Mouse (Mus musculus) limb, embryonic 11.5 days (tissue): ENCODE measurements around the gene Epb41l2. TPM values are rescaled to one million over a fixed set of nuclear protein-coding genes. Genes with fewer than 3 reads are reported as not detected.

Experiments
- ATAC-seq: fragments of 200-750 bp; cut with Nextera tagmentation; 2 replicates; pipeline ENCODE4 v1.8.0; 2017; ENCODE audit warnings: low read depth; ENCODE audit not compliant: insufficient number of reproducible peaks, low FRiP score, low TSS enrichment
- DNase-seq: peaks from one replicate; pipeline ENCODE4 v3.0.0-alpha.2; 2015; ENCODE audit warnings: low spot score
- H3K27ac ChIP-seq: fragments of 300-500 bp; sonication (generic); replicated peaks from 2 replicates; pipeline ENCODE4 v1.5.1; 2014; ENCODE audit warnings: low read depth, mild to moderate bottlenecking, low read length
- H3K27me3 ChIP-seq: fragments of 300-500 bp; sonication (generic); 2 replicates; pipeline ENCODE4 v1.6.1; 2014; ENCODE audit warnings: mild to moderate bottlenecking, low read length, mixed read lengths; ENCODE audit not compliant: control insufficient read depth, insufficient read depth
- H3K36me3 ChIP-seq: fragments of 300-500 bp; sonication (generic); 2 replicates; pipeline ENCODE4 v1.6.1; 2014; ENCODE audit warnings: mild to moderate bottlenecking, low read length, moderate library complexity, mixed read lengths; ENCODE audit not compliant: control insufficient read depth, insufficient read depth
- H3K4me1 ChIP-seq: fragments of 300-500 bp; sonication (generic); 2 replicates; pipeline ENCODE4 v1.6.1; 2014; ENCODE audit warnings: low read length, mixed read lengths; ENCODE audit not compliant: control insufficient read depth, insufficient read depth
- H3K4me2 ChIP-seq: fragments of 300-500 bp; sonication (generic); 2 replicates; pipeline ENCODE4 v1.6.1; 2014; ENCODE audit warnings: low read depth, mild to moderate bottlenecking, moderate library complexity; ENCODE audit not compliant: severe bottlenecking
- H3K4me3 ChIP-seq: fragments of 300-500 bp; sonication (generic); 2 replicates; pipeline ENCODE4 v1.5.1; 2014; ENCODE audit warnings: low read depth, low read length
- H3K9ac ChIP-seq: fragments of 300-500 bp; sonication (generic); 2 replicates; pipeline ENCODE4 v1.6.1; 2014; ENCODE audit warnings: mild to moderate bottlenecking, low read length
- H3K9me3 ChIP-seq: fragments of 300-500 bp; sonication (generic); 2 replicates; pipeline ENCODE4 v1.6.1; 2016; ENCODE audit warnings: low read length; ENCODE audit not compliant: control insufficient read depth
- WGBS: fragments of 180-500 bp; shearing (Covaris S2); extraction: QIAGEN DNeasy Blood & Tissue Kit; methylation state at CpG from one replicate; pipeline ENCODE4 v1.1.7; 2014; 5-methylcytosine and 5-hydroxymethylcytosine counted together
- polyA plus RNA-seq: library from polyadenylated mRNA; unstranded; fragments of >200 nt; fragmentation: Nextera tagmentation; extraction: Ambion mirVana; gene quantifications from 2 replicates; pipeline ENCODE4 v1.2.1, GENCODE M21; 2014

The Epb41l2 gene
- polyA plus RNA-seq, 1 experiment from 2014 or later: 91.6 TPM

DNA sequence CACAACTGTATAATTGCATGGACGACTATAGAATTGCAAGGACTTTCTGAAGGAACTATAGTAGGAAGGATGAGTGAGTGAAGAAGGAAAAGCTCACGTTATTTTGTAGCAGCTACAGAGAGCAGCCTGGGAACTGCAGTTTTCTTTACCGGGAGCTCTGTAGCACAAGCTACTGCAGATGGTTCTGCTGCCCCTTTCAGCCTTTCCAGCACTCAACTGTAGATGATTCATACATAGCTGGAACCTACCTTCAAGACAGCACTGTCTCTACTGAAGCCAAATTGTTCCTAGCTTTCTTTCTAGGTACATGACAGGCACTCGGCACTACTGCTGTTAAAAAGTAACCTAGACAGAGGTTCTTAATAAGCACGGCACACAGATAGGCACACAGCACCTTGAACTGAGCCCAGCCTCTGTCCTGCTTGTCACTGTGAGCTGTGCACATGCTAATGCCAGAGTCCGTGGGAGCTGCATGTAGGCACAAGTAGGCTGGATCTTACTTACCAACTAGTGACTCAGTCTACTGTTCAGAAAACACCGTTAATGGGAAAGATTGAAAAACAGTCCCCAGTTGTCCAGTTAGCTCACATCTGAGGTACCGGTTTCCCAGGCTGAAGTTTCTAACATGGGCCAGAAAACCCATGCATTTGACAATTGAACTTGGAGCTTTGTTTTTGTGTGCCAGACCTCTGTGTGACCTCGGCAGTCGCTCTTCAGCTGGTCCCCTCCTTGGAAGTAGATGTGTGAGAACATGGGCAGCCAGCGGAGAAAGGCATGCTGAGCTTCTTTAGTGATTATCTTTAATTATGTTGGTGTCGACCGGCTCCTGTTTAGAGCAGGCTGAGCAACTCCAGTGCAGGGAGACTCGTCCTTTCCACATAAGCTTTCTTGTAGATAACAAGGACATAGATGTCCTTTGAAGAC lies 38.4 kb downstream of the Epb41l2 start:
- 63% methylated on average over 14 of the region's 14 CpGs for WGBS

DNA sequence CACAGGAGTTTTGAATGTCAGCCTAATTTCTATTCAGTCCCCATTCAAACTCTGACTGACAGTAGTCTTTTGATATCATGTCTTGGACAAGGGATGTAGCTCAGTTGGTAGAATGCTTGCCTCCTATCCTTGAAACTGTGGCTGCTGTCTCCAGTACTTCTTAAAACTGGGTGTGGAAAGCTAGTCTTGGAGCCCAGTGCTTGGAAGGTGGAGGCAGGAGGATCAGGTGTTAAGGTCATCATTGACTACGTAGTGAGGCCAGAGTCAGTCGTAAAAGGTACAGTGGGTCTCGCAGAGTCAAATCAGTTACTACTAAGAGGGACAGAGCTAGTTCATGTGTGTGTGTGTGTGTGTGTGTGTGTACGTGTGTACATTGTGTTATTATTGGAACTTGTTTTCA lies 39.4 kb downstream of the Epb41l2 start:
- Histone ChIP-seq H3K4me2 (no peak overlapping the region), H3K9me3 (no peaks in the 10 kb centered on the region), H3K36me3 (no peaks in the 10 kb centered on the region), H3K27me3 (no peaks in the 10 kb centered on the region), H3K9ac (no peak overlapping the region), H3K4me1 (peaks cover 9% of the 10 kb centered on the region), H3K27ac (no peak overlapping the region), H3K4me3 (no peak overlapping the region)
- no peak for ATAC-seq
- no peak for DNase-seq
- WGBS: 66% methylated on average over 4 of the region's 4 CpGs

More for the DNA sequence above, 38.4 kb downstream of the Epb41l2 start:
- Histone ChIP-seq H3K36me3 (no peaks in the 10 kb centered on the region), H3K4me3 (no peak overlapping the region), H3K9me3 (no peaks in the 10 kb centered on the region), H3K4me2 (no peak overlapping the region), H3K27ac (no peak overlapping the region), H3K9ac (no peak overlapping the region), H3K4me1 (peaks cover 6% of the 10 kb centered on the region; the same call in 1 of the 2 replicates), H3K27me3 (no peaks in the 10 kb centered on the region)
- ATAC-seq (no peak), DNase-seq (no peak)

DNA sequence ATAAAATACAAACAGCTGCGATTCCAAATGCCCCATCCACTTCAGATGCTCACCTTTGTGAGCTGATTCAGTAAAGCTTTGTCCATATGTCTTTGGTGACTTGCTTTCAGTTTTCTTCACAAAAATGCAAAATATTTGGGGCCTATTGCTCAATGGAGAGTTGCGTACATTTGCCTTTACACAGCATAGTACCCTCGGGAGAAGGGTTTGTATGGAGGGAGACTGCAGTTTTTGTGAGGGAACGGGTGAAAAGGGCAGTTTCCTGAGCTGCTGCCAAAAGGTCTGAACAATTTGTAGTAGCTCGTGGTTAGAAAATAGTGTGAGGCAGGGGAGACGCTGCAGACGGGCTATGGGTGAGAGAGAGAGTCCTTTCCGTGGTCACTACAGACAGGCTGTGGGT lies 40.5 kb downstream of the Epb41l2 start:
- H3K27me3 ChIP-seq: no peaks in the 10 kb centered on the region
- ATAC-seq (no peak), DNase-seq (no peak)
- no peak overlapping the region for H3K4me2 ChIP-seq
- peaks cover 13% of the 10 kb centered on the region for H3K4me1 ChIP-seq
- 66% methylated on average over 8 of the region's 8 CpGs for WGBS
- H3K9ac ChIP-seq: no peak overlapping the region
- no peak overlapping the region for H3K4me3 ChIP-seq
- H3K9me3 ChIP-seq: no peaks in the 10 kb centered on the region
- H3K27ac ChIP-seq: no peak overlapping the region
- no peaks in the 10 kb centered on the region for H3K36me3 ChIP-seq

DNA sequence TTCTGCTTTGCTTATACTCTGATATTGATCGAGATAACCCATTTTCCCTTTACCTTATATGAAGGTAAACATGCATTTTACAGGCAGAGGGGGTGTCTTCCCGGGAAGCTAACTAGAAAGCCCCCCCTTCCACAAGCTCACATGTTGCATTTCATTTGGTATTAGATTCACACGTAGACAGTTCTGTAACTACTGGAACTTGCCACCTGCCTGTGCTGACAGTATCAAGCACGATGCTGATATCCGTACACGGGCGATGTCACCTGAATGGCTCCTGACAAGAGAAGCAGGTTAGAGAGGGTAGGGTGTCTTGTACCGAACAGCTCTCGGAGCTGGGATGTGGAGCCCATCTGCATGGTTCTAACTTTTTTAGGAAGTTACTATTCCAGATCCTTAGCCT lies 41.0 kb downstream of the Epb41l2 start:
- 91% methylated on average over 9 of the region's 9 CpGs for WGBS
- ATAC-seq (no peak), DNase-seq (no peak)
- H3K4me1 ChIP-seq: peaks cover 13% of the 10 kb centered on the region
- H3K27ac ChIP-seq: no peak overlapping the region
- no peaks in the 10 kb centered on the region for H3K27me3 ChIP-seq
- H3K9me3 ChIP-seq: no peaks in the 10 kb centered on the region
- no peak overlapping the region for H3K9ac ChIP-seq
- H3K4me3 ChIP-seq: no peak overlapping the region
- no peak overlapping the region for H3K4me2 ChIP-seq
- H3K36me3 ChIP-seq: no peaks in the 10 kb centered on the region

DNA sequence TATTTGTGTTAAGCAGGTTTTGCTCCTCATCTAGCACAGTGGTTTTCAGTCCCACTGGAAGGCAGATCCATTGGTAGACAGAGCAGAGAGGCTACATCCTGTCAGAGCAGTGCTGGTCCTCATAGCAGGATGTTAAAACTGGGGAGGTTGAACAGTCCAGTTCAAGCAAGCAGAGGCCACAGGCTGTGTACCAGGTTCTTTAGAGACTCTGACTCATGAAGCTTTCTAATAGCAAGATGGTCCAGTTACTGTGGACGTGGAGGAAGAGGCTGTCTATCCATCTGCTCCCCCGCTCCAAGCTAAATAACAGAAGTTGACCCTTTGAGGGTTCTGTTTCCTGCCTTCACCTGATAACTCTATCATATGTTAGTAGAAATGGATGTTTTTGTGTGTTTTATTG lies 41.8 kb downstream of the Epb41l2 start:
- no peak for DNase-seq
- H3K9me3 ChIP-seq: no peaks in the 10 kb centered on the region
- ATAC-seq: no peak
- H3K27me3 ChIP-seq: no peaks in the 10 kb centered on the region
- peaks cover 13% of the 10 kb centered on the region for H3K4me1 ChIP-seq
- H3K36me3 ChIP-seq: no peaks in the 10 kb centered on the region
- H3K27ac ChIP-seq: no peak overlapping the region
- WGBS: 85% methylated on average over 2 of the region's 2 CpGs
- no peak overlapping the region for H3K9ac ChIP-seq
- no peak overlapping the region for H3K4me2 ChIP-seq
- H3K4me3 ChIP-seq: no peak overlapping the region

DNA sequence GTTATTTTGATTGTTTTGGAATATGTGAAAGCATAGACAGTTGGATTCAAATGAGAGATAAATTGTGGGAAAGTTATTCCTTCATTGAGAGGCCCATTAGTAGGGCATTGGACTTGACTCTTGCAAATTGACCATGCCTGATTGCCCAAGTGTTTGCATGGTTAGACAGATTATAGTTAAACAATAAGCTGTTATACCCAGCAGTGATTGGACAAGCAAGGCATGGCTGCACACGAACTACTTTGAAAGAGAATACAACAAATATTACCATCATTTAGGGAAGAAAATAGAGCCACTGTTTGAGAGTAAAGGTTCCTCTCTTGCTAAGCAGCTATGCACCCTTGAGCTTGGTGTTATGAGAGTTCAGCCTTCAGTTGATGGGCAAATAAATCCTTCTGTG lies 43.3 kb downstream of the Epb41l2 start:
- ATAC-seq (no peak), DNase-seq (no peak)
- Histone ChIP-seq H3K9me3 (no peaks in the 10 kb centered on the region), H3K36me3 (no peaks in the 10 kb centered on the region), H3K27ac (no peak overlapping the region), H3K4me3 (no peak overlapping the region), H3K27me3 (no peaks in the 10 kb centered on the region), H3K9ac (no peak overlapping the region), H3K4me1 (peaks cover 13% of the 10 kb centered on the region), H3K4me2 (no peak overlapping the region)
- WGBS: 79% methylated on average over 1 of the region's 1 CpGs

DNA sequence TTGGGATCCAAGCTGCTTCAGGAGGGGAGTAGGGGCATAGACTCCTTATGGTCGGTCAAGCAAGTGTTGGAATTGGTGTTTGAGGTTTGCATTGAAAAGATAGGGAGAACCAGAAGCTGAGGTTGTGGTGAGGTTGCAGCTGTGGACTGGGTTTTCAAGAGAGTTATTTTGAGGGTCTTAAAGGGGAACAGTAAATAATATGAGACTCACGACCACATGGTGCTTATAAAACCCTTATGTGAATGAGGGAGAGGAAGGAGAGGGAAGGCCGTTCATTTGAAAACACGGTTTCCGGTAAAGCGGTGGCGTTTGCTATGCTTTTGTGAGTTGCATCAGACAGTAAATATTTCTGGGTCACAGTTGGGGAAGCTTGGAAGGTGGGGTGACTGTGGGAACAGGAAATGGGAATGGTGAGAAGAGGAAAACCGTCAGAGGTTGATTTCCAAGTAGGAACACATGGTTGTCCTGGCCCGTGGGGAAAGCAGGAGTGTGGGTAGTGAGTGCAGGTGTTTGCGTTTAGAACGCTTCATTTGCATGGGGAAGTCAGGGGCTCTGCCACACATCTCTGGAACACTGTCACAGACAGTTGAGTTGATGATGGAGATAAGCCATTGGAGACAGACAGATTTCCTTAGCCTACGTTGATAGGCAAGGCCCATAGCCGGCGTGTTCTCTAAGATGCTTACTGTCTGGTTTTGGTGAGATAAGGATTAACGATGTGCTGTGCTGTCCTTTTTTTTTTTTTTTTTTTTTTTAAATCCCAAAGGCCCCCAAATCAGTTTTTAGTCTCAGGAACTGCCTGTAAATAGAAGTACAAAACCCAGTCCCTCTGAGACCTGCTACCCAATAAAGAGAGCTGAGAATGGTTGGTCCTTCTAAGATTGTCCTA lies 44.5 kb downstream of the Epb41l2 start:
- Histone ChIP-seq H3K9me3 (no peaks in the 10 kb centered on the region), H3K27me3 (no peaks in the 10 kb centered on the region)
- ATAC-seq: no peak

DNA sequence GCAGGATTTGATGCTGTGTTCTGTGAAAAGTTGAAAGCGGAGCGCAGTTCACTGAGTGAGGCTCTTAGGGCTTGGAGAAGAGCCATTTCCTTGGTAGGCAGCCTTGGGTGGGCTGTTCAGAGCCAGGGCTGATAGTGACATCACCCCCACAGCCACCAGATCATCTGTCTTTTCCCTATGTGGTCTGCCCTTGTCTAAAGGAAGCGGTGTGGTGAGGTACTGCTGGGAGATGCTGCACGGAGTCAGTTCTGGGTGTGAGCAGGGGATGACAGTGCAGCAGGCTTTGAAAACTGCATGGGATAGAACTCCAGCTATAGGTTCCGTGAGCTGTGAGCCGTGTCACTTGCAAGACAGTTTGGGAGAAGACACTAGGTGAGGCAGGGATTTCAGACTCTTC lies 45.1 kb downstream of the Epb41l2 start:
- Histone ChIP-seq H3K4me3 (no peak overlapping the region), H3K36me3 (no peaks in the 10 kb centered on the region), H3K27ac (no peak overlapping the region), H3K27me3 (no peaks in the 10 kb centered on the region), H3K9ac (no peak overlapping the region), H3K9me3 (no peaks in the 10 kb centered on the region), H3K4me1 (peaks cover 13% of the 10 kb centered on the region), H3K4me2 (no peak overlapping the region)
- 79% methylated on average over 6 of the region's 6 CpGs for WGBS
- DNase-seq (no peak), ATAC-seq (no peak)

More for the DNA sequence above, 44.5 kb downstream of the Epb41l2 start:
- DNase-seq: no peak
- Histone ChIP-seq H3K9ac (no peak overlapping the region), H3K4me1 (peaks cover 13% of the 10 kb centered on the region), H3K4me2 (no peak overlapping the region), H3K27ac (no peak overlapping the region), H3K36me3 (no peaks in the 10 kb centered on the region), H3K4me3 (no peak overlapping the region)
- 62% methylated on average over 15 of the region's 15 CpGs for WGBS
